Mouse (Mus musculus): Measurements from ENCODE around the gene Tma7. TPM values are rescaled to one million over a fixed set of nuclear protein-coding genes. Genes with fewer than 3 reads are reported as not detected.

The Tma7 gene
- 100 to 1,000 TPM; 348 to 352 TPM for total RNA-seq (2021)

DNA sequence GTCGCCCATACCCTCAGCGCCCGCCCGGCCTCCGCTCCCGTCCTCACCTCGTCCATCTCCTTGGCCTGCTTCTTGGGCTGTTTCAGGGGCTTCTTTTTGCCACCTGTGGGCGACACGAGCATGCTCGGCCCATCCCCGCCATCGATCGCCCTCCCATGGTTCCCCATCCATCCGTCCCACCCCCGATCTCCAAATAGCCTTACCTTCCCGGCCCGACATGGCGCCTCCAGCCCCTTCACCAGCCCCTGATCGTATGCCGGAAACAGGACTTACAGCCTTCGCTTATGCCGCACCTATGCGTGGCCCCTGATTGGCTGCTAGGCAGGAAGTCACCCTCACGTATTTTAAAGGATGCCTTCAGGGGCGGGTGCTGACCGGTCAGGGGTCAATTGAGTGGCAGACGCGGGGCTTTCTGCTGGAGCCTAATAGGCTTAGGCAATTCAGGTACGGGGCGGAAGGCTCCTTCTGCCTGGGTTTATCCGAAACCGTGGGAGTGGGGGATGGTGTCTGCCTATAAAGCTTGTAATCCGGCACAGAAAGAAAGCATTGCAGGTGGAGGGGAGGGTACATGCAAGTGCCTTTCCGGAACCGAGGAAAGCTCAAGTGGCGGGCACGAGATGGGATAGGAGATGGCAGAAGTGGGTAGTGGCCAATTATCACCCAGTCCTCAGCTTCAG is at the start of gene Tma7, which contains the start of gene Ccdc51:
Gene Tma7, minus strand, starts transcription at position 464 of the 677 bp plus-strand sequence.
Gene Ccdc51, plus strand, starts transcription at position 370 of the 677 bp plus-strand sequence.
- intact Hi-C loops (cut with DNase I) = no loop called here
- DNase-seq (ENCODE audit: low spot score in 2 of 2) = peak; percentile 86 to 89

GRCm38 (mm10) chr9:109130076-109130475 is 47.7 kb upstream of the Tma7 start:
- intact Hi-C loops (cut with DNase I) = no loop called here
- no peak for DNase-seq (ENCODE audit: low spot score in 2 of 2)

- intact Hi-C loops (cut with DNase I) = loop anchor here (10.0 kb wide), 1 partner anchor 737 kb away; no protein-coding TSS in a partner anchor
- DNase-seq (ENCODE audit: low spot score in 2 of 2) = no peak
Measured at GRCm38 (mm10) chr9:109128211-109128610, 45.8 kb upstream of the Tma7 start.

GRCm38 (mm10) chr9:109127076-109127475 is 44.7 kb upstream of the Tma7 start:
- intact Hi-C loops (cut with DNase I) = loop anchor here (10.0 kb wide), 1 partner anchor 738 kb away; no protein-coding TSS in a partner anchor
- no peak for DNase-seq (ENCODE audit: low spot score in 2 of 2)

GRCm38 (mm10) chr9:109125481-109125880 is 43.1 kb upstream of the Tma7 start:
- no peak for DNase-seq (ENCODE audit: low spot score in 2 of 2)
- intact Hi-C loops (cut with DNase I) = loop anchor here (10.0 kb wide), 1 partner anchor 739 kb away; no protein-coding TSS in a partner anchor

- intact Hi-C loops (cut with DNase I) = loop anchor here (10.0 kb wide), 1 partner anchor 740 kb away; no protein-coding TSS in a partner anchor
- DNase-seq (ENCODE audit: low spot score in 2 of 2) = no peak
Measured at GRCm38 (mm10) chr9:109125043-109125442, 42.7 kb upstream of the Tma7 start.

- DNase-seq (ENCODE audit: low spot score in 2 of 2) = no peak
- intact Hi-C loops (cut with DNase I) = loop anchor here (10.0 kb wide), 1 partner anchor 741 kb away; no protein-coding TSS in a partner anchor
Measured at GRCm38 (mm10) chr9:109124164-109124563, 41.8 kb upstream of the Tma7 start.

DNA sequence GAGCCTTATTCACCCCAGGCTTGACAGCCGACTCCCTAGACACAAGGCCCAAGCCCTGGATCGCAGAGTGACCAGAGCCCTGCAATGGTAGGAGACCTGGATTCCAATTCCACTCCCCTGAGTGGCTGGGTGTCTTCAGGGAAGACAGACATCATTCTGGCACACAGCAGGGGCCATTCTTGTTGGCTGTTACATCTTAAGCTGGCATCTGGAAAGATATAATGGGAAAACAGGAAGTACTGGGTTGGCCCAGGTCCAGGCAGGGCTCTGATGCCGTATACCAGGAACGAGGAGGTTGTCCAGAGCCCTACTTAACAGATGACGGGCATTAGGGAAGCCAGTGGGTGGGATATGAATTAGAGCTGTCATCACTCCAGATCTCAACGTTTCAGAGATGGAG is 40.9 kb upstream of the Tma7 start:
- intact Hi-C loops (cut with DNase I) = loop anchor here (2.0 to 10.0 kb wide), 3 partner anchors 34 to 742 kb away; no protein-coding TSS in a partner anchor
- DNase-seq (ENCODE audit: low spot score in 2 of 2) = no peak

DNA sequence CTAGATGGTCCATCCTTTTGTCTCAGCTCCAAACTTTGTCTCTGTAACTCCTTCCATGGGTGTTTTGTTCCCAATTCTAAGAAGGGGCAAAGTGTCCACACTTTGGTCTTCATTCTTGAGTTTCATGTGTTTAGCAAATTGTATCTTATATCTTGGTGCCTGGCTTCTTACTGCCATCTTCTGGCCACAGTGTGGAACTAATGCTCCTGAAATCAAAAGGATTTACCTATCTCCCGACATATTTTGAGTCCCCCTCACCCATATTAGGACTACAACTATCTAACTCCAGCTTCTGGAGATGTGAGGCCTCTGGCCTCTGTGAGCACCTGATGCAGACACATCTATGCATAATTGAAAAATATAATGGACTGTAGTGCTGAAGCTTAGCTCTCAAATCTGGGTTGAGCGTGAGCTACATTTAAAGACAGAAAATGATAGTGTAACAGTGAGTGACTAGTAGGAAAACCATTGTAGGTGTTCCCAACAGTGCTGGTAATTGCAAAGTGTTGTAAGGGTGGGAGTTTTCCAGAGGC is 40.2 kb upstream of the Tma7 start:
- intact Hi-C loops (cut with DNase I) = loop anchor here (2.0 to 10.0 kb wide), 3 partner anchors 34 to 742 kb away; no protein-coding TSS in a partner anchor

DNA sequence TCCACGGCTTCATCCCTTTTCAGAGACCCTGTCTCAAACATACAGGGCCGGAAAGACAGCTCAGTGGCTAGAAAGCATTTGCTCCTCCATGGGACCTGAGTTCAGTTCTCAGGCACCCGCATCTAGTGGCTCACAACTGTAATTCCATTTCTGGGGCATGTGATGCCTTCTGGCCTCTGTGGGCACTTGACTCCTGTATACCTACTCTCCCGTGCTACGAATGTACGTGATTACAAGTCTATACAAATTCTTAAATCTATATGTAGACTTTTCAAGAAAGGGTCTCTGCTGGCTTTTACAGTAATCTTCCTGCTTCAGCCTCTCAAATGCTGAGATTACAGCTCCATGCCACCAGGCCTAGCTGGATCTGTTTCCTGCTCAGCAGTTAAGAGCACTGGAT is 38.6 kb upstream of the Tma7 start:
- DNase-seq (ENCODE audit: low spot score in 2 of 2) = no peak
- intact Hi-C loops (cut with DNase I) = loop anchor here (10.0 kb wide), 1 partner anchor 744 kb away; no protein-coding TSS in a partner anchor

More for the DNA sequence above, 40.2 kb upstream of the Tma7 start:
- DNase-seq (ENCODE audit: low spot score in 2 of 2) = no peak

DNA sequence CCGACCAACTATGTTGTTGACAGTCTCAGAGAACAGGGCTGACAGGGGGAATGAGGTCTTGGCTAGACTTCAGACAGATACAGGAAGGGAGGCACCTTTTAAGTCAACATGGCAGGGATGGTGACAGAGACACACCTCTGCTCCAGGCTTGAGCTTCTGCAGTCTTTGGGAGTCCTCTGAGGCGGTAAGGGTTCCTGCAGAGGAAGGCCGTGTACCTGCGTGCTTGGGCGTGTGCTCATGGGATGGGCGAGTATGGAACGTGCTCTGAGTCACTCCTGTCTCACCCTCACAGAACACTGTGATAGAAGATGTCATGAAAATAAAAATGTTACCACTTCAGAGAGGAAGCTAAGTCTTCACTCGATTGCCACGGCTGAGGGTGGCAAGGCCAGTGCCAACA is 37.2 kb upstream of the Tma7 start:
- intact Hi-C loops (cut with DNase I) = no loop called here
- no peak for DNase-seq (ENCODE audit: low spot score in 2 of 2)

DNA sequence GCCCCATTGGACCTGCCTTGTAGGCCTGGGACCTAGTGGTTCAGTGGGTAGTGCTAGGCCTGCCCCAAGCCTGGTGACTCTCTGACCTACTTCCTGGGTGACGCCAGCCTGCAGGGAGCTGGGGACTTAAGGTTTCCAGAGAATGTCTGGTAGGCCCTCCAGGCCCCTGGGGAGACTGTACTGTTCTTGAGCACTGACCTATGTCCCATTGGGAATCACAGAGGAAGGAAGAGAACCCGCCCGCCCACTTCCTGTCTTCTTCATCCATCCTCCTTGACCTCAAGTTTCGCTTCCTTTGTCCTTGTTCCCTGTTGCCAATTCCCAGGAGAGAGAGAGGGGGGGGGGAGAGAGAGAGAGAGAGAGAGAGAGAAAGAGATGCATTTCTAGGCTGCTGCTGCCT is 35.7 kb upstream of the Tma7 start:
- no peak for DNase-seq (ENCODE audit: low spot score in 2 of 2)

DNA sequence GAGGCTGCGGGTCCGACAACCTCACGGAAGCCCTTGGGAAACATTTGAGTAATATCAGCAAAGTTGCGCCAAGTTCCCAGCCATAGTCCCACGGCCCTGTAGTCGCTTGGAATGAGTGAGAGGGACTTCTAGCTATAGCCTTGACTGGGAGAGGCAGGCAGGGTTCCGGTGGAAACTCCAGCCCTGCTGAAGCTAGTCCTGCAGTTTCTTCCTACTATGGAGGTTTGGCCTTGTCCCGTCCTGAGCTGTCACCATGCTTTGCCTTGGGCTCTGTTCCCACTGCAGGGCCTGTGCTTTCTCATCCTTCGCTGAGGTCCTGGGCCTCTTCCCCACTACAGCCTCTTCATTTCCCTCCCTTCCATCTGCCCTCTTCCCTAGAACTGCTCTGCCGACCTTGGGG is 33.8 kb upstream of the Tma7 start:
- DNase-seq (ENCODE audit: low spot score in 2 of 2) = no peak
- intact Hi-C loops (cut with DNase I) = no loop called here

More for the DNA sequence above, 35.7 kb upstream of the Tma7 start:
- intact Hi-C loops (cut with DNase I) = no loop called here

DNA sequence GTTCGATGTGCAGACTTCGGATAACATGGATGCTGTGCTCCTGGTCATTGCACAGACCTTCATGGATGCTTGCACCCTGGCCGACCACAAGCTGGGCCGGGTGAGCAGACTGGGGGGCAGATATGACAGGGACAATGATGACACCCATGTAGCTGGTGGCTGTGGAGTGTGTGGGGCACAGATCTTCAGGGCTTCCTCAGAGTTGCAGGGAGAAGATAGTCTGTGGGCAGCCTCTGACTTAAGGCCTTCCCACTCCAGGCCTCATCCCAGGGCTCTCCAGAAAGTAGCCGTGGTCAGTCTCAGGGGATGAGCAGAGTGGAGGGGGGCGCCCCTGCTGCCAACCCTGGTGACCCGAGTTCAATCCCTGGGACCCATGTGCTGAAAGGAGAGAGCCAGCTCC is 32.5 kb upstream of the Tma7 start:
- DNase-seq (ENCODE audit: low spot score in 2 of 2) = no peak
- intact Hi-C loops (cut with DNase I) = no loop called here

DNA sequence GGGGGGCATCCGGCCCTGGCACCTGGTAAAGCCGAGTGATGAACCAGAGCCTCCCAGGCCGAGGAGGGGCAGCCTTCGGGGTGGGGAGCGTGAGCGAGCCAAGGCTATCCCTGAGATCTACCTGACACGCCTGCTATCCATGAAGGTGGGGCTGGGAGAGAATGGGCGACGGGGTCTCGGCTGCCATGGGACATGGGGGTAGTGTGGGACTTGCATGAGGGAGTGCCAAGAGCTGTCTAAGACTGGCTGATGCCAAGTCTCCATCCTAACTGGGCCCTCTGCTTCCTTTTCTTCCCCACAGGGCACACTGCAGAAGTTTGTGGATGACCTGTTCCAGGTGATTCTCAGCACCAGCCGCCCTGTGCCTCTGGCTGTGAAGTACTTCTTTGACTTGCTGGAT is 31.9 kb upstream of the Tma7 start:
- intact Hi-C loops (cut with DNase I) = no loop called here
- DNase-seq (ENCODE audit: low spot score in 2 of 2) = no peak

GRCm38 (mm10) chr9:109113331-109113730 is 30.9 kb upstream of the Tma7 start:
- intact Hi-C loops (cut with DNase I) = no loop called here
- DNase-seq (ENCODE audit: low spot score in 2 of 2) = peak in 1 of 2 experiments; percentile 2

DNA sequence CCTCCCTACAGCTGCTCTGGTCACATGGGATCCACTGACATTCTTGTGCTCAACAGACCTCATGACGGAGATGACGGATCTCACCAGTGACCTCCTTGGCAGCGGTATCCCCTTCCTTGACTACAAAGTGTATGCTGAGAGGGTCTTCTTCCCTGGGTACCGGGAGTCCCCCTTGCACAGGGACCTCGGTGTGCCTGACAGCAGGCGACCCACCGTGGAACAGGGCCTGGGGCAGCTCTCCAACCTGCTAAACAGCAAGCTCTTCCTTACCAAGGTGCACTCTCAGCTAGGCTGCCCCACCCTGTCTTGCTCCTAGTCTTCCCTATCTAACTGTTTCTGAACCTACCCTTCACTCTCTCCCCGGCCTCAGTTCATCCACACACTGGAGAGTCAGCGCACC is 29.2 kb upstream of the Tma7 start:
- no peak for DNase-seq (ENCODE audit: low spot score in 2 of 2)
- intact Hi-C loops (cut with DNase I) = no loop called here

GRCm38 (mm10) chr9:109111101-109111500 is 28.7 kb upstream of the Tma7 start:
- no peak for DNase-seq (ENCODE audit: low spot score in 2 of 2)
- intact Hi-C loops (cut with DNase I) = no loop called here

DNA sequence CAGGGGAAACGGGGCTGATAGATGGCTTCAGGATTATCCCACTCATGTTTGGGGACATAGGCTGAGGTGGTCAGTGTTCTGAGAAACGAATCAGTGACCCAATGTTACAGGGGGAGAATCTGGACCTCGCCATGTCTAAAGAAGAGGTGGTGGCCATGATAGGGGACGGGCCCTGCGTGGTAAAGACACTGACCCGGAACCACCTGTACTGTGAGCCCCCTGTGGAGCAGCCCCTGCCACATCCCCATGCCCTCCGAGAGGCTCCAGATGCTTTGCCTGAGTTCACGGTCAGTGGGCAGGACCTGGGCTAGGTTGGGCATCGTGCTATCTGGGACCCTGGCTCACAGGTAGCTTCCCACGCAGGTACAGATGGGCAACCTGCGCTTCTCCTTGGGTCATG is 27.9 kb upstream of the Tma7 start:
- no peak for DNase-seq (ENCODE audit: low spot score in 2 of 2)
- intact Hi-C loops (cut with DNase I) = no loop called here

DNA sequence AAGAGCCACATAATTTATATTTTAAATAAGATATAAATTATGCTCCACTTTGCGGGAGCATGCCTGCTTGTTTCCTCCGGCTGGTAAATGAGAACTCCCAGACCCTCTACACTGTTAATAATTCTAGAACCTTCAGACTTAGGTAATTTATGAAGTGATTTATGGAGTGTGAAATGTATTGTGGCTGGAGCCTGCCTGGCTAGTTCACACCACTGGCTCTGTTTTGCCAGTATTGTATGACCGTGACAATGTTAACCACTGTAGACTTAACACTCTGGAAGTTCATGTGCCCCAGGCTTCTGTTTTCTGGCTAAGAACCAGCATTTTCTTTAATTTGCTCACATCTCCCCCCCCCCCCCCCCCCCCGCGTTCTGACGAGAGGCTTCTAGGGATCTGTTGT is 25.0 kb upstream of the Tma7 start:
- no peak for DNase-seq (ENCODE audit: low spot score in 2 of 2)
- intact Hi-C loops (cut with DNase I) = no loop called here

- no peak for DNase-seq (ENCODE audit: low spot score in 2 of 2)
- intact Hi-C loops (cut with DNase I) = no loop called here
Measured at GRCm38 (mm10) chr9:109105648-109106047, 23.3 kb upstream of the Tma7 start.
